Mouse (Mus musculus) hindbrain, embryonic 11.5 days (tissue): ENCODE measurements at regions not wholly inside any gene's neighbourhood (a gene's known extent, or its start where the extent isn't known, plus 50 kb on each side); places are given as distances from the start of the nearest gene placed in this dataset.

Source experiments
- ATAC-seq: fragments of 200-750 bp; cut with Nextera tagmentation; 2 replicates; pipeline ENCODE4 v1.8.0; 2017; ENCODE audit warnings: mild to moderate bottlenecking, moderate TSS enrichment, moderate library complexity; ENCODE audit not compliant: low FRiP score
- DNase-seq: peaks from one replicate; pipeline ENCODE4 v3.0.0-alpha.2; 2015; ENCODE audit warnings: low spot score
- H3K27ac ChIP-seq: fragments of 300-500 bp; sonication (generic); 2 replicates; pipeline ENCODE4 v1.5.1; 2014; ENCODE audit warnings: mild to moderate bottlenecking, low read depth, low read length
- H3K27me3 ChIP-seq: fragments of 300-500 bp; sonication (generic); 2 replicates; pipeline ENCODE4 v1.6.1; 2014; ENCODE audit warnings: mild to moderate bottlenecking, low read length, moderate library complexity, mixed read lengths; ENCODE audit not compliant: control insufficient read depth, insufficient read depth
- H3K36me3 ChIP-seq: fragments of 300-500 bp; sonication (generic); 2 replicates; pipeline ENCODE4 v1.6.1; 2014; ENCODE audit warnings: mild to moderate bottlenecking, low read length, moderate library complexity, mixed read lengths; ENCODE audit not compliant: control insufficient read depth, insufficient read depth
- H3K4me1 ChIP-seq: fragments of 300-500 bp; sonication (generic); replicated peaks from 2 replicates; pipeline ENCODE4 v1.6.1; 2014; ENCODE audit warnings: low read length, mixed read lengths; ENCODE audit not compliant: control insufficient read depth, insufficient read depth
- H3K4me2 ChIP-seq: fragments of 300-500 bp; sonication (generic); replicated peaks from 2 replicates; pipeline ENCODE4 v1.6.1; 2014; ENCODE audit warnings: mild to moderate bottlenecking, low read depth, low read length
- H3K4me3 ChIP-seq: fragments of 300-500 bp; sonication (generic); 2 replicates; pipeline ENCODE4 v1.5.1; 2014; ENCODE audit warnings: low read depth, low read length
- H3K9ac ChIP-seq: fragments of 300-500 bp; sonication (generic); 2 replicates; pipeline ENCODE4 v1.6.1; 2014; ENCODE audit warnings: low read depth, low read length
- H3K9me3 ChIP-seq: fragments of 300-500 bp; sonication (generic); 2 replicates; pipeline ENCODE4 v1.6.1; 2016; ENCODE audit warnings: low read length; ENCODE audit not compliant: control insufficient read depth
- WGBS: fragments of 180-500 bp; shearing (Covaris S2); extraction: QIAGEN DNeasy Blood & Tissue Kit; methylation state at CpG from one replicate; pipeline ENCODE4 v1.1.7; 2014; 5-methylcytosine and 5-hydroxymethylcytosine counted together

- Histone ChIP-seq H3K9ac (no peak overlapping the region), H3K36me3 (no peaks in the 10 kb centered on the region), H3K27ac (no peak overlapping the region), H3K4me3 (no peak overlapping the region), H3K4me1 (no peaks in the 10 kb centered on the region), H3K27me3 (no peaks in the 10 kb centered on the region), H3K4me2 (no peak overlapping the region), H3K9me3 (no peaks in the 10 kb centered on the region)
- ATAC-seq (no peak), DNase-seq (no peak)
- WGBS, result 74% methylated on average over 12 of the region's 12 CpGs
Measured at GRCm38 (mm10) chr5:4661420-4662197, 96.2 kb downstream of the Fzd1 start.

DNA sequence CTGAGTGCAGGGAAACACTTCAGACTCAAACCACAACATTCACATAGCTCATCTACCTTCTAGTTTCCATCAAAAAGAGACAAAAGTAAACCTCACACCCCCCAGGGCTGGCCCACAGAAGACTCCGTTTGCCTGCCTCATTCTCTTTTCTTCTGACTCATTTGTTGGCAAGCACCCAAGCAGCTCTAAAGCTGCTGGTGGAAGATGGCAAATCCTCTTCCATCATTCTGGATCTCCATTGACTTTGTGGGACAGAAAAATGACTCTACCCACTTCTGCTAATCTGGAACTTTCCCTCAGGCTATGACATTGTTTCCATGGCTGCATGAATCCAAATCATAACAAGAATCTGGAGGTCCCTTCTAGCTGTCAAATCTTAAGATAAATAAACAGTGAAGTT is 99.9 kb downstream of the Fzd1 start:
- Histone ChIP-seq H3K27ac (no peak overlapping the region), H3K4me3 (no peak overlapping the region), H3K27me3 (no peaks in the 10 kb centered on the region), H3K9me3 (no peaks in the 10 kb centered on the region), H3K4me2 (no peak overlapping the region), H3K4me1 (no peaks in the 10 kb centered on the region), H3K9ac (no peak overlapping the region), H3K36me3 (no peaks in the 10 kb centered on the region)
- DNase-seq (no peak), ATAC-seq (no peak)
- WGBS, result 61% methylated on average over 1 of the region's 1 CpGs

DNA sequence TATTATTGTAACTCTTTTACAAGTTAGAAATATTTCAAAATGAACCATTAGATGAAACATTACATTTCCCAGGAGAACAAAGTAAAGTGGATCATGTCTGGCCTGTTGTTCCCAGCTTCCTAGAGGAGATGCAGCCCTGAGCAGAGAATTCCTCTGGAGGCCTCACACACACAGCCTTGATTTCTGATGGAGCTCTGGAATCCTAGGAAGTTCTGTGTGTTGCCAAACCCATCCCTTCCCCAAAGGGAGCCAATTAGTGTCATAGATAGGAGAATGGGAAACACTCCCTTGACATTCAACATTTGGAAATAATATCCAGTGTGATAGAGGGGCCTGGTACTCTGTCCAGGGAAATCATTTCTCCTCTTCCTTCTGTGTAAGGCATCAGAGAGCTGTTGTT is 103.6 kb downstream of the Fzd1 start:
- Histone ChIP-seq H3K9ac (no peak overlapping the region), H3K9me3 (no peaks in the 10 kb centered on the region), H3K4me1 (0 out of 2 replicates have a peak, but pooled peaks cover 8% of the 10 kb centered on the region), H3K27ac (no peak overlapping the region), H3K4me3 (no peak overlapping the region), H3K27me3 (no peaks in the 10 kb centered on the region), H3K36me3 (no peaks in the 10 kb centered on the region), H3K4me2 (no peak overlapping the region)
- DNase-seq (no peak), ATAC-seq (no peak)

DNA sequence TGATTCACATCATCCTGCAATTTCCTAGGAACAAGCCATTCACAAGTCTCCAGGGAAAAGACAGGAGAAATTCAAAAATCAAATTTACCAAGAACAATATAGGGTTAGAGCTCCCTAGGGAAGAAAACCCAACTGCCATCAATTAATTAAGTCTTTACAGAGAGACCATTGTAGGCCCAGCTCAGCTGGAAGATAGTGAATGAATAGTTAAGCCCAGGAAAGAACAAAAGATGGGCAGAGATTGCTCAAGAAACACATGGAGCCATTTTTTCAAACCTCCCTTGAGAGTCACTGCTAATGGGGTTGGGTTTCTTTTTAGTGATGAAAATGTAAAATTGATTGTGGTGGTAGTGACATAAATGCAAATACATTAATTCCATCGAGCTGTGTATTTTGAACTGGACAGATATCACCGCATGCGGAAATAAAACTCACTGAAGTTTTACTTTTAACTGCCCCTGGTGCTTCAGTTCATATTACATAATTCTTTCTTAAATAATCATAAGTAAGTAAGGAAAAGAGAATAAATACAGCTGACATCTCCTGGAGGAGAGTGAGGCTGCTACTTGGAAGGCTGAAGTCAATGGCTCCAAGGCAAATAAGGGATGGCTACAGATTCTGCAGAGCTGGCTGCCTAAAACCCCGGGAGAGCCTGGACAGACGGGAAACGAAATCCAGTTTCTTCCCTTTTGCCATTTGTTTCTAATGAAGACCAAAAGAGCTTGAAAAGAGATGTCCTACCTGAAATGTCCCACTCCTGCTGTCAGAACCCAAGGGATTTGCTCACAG is 106.5 kb downstream of the Fzd1 start:
- peak overlapping the region; percentile 32; the same call in 1 of the 2 replicates for H3K27ac ChIP-seq
- ATAC-seq, result peak; percentile 87
- no peaks in the 10 kb centered on the region for H3K27me3 ChIP-seq
- H3K4me3 ChIP-seq, result no peak overlapping the region
- no peaks in the 10 kb centered on the region for H3K9me3 ChIP-seq
- no peaks in the 10 kb centered on the region for H3K36me3 ChIP-seq
- H3K4me1 ChIP-seq, result 0 out of 2 replicates have a peak, but pooled peaks cover 8% of the 10 kb centered on the region
- DNase-seq, result peak; percentile 55
- no peak overlapping the region for H3K9ac ChIP-seq
- 47% methylated on average over 6 of the region's 6 CpGs for WGBS
- no peak overlapping the region for H3K4me2 ChIP-seq

GRCm38 (mm10) chr5:4650709-4651108 is 107.1 kb downstream of the Fzd1 start:
- H3K4me1 ChIP-seq, result 0 out of 2 replicates have a peak, but pooled peaks cover 8% of the 10 kb centered on the region
- H3K4me3 ChIP-seq, result no peak overlapping the region
- H3K36me3 ChIP-seq, result no peaks in the 10 kb centered on the region
- no peak overlapping the region for H3K9ac ChIP-seq
- peak; percentile 8 for DNase-seq
- H3K4me2 ChIP-seq, result no peak overlapping the region
- H3K27me3 ChIP-seq, result no peaks in the 10 kb centered on the region
- H3K9me3 ChIP-seq, result no peaks in the 10 kb centered on the region
- peak; percentile 71 for ATAC-seq
- 0 out of 2 replicates have a peak overlapping the region, but pooled peaks have one; percentile 36 for H3K27ac ChIP-seq
- 65% methylated on average over 3 of the region's 3 CpGs for WGBS

- Histone ChIP-seq H3K9ac (no peak overlapping the region), H3K4me2 (no peak overlapping the region), H3K27ac (no peak overlapping the region), H3K36me3 (no peaks in the 10 kb centered on the region), H3K4me1 (0 out of 2 replicates have a peak, but pooled peaks cover 8% of the 10 kb centered on the region), H3K9me3 (no peaks in the 10 kb centered on the region), H3K4me3 (no peak overlapping the region), H3K27me3 (no peaks in the 10 kb centered on the region)
- ATAC-seq (peak; percentile 11; the same call in 1 of the 2 replicates), DNase-seq (no peak)
- WGBS, result 71% methylated on average over 6 of the region's 6 CpGs
Measured at GRCm38 (mm10) chr5:4649858-4650556, 107.8 kb downstream of the Fzd1 start.

DNA sequence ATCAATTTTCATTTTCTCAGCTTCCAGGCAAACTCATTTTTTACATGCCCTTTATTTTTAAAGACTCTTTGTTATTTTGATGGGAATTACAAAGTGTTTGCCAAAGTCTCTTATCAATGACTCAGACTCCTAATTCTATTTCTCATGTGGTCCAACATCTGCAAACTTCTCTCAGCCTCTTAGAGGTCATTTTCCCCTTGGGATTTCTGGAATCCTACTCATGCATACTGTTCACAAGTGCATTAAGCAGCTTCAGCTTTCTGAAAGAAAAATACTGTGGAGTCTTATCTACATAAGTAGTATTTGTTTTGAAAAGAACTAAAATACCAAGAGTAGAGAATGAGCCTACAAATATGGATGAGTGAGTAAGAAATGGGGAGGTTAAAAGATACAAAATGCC is 116.8 kb downstream of the Fzd1 start:
- no peaks in the 10 kb centered on the region for H3K36me3 ChIP-seq
- H3K4me3 ChIP-seq, result no peak overlapping the region
- no peaks in the 10 kb centered on the region for H3K27me3 ChIP-seq
- no peak overlapping the region for H3K4me2 ChIP-seq
- DNase-seq, result no peak
- no peak overlapping the region for H3K9ac ChIP-seq
- H3K27ac ChIP-seq, result no peak overlapping the region
- no peaks in the 10 kb centered on the region for H3K9me3 ChIP-seq
- no peaks in the 10 kb centered on the region for H3K4me1 ChIP-seq
- ATAC-seq, result no peak

DNA sequence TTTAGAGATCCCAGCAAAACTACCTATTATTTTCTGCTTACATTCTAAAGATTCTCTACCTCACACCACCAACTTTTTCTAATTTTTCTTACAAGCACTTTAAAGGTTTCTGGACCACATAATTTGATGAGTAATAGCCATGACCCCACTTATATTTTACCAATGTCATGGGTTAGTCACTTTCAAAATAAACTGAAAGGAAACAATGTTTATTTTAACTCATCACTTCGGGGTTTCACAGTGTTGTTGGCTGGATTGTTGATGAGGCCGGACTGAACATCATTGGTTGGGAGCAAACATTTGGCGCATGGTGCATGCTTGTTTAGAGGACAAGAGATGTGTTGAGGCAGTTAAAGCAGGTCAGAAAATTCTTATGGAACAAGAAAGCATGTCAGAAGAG is 124.1 kb downstream of the Fzd1 start:
- H3K4me2 ChIP-seq, result no peak overlapping the region
- H3K9ac ChIP-seq, result no peak overlapping the region
- WGBS, result 78% methylated on average over 3 of the region's 3 CpGs

More for the DNA sequence above, 124.1 kb downstream of the Fzd1 start:
- no peaks in the 10 kb centered on the region for H3K36me3 ChIP-seq
- H3K27ac ChIP-seq, result no peak overlapping the region
- H3K9me3 ChIP-seq, result no peaks in the 10 kb centered on the region
- H3K4me3 ChIP-seq, result no peak overlapping the region
- H3K27me3 ChIP-seq, result no peaks in the 10 kb centered on the region
- no peaks in the 10 kb centered on the region for H3K4me1 ChIP-seq
- no peak for ATAC-seq
- DNase-seq, result no peak
